Mouse (Mus musculus) midbrain, embryonic 14.5 days (tissue): ENCODE data around the gene Gdpd2. TPM values are rescaled to one million over a fixed set of nuclear protein-coding genes. Genes with fewer than 3 reads are reported as not detected.

Experiments used
- ATAC-seq: fragments of 200-750 bp; cut with Nextera tagmentation; 2 replicates; pipeline ENCODE4 v1.8.0; 2017; ENCODE audit warnings: moderate number of reproducible peaks, moderate library complexity; ENCODE audit not compliant: low FRiP score, low TSS enrichment
- DNase-seq: peaks from one replicate; pipeline ENCODE4 v3.0.0-alpha.2; 2015
- H3K27ac ChIP-seq: fragments of 300-500 bp; sonication (generic); replicated peaks from 2 replicates; pipeline ENCODE4 v1.5.1; 2014; ENCODE audit warnings: mild to moderate bottlenecking, low read depth, low read length, moderate library complexity
- H3K27me3 ChIP-seq: fragments of 300-500 bp; sonication (generic); 2 replicates; pipeline ENCODE4 v1.6.1; 2014; ENCODE audit warnings: low read length, control low read depth, mixed read lengths; ENCODE audit not compliant: control insufficient read depth, insufficient read depth
- H3K36me3 ChIP-seq: fragments of 300-500 bp; sonication (generic); 2 replicates; pipeline ENCODE4 v1.6.1; 2014; ENCODE audit warnings: low read length, control low read depth; ENCODE audit not compliant: control insufficient read depth, insufficient read depth
- H3K4me1 ChIP-seq: fragments of 300-500 bp; sonication (generic); 2 replicates; pipeline ENCODE4 v1.6.1; 2014; ENCODE audit warnings: mild to moderate bottlenecking, antibody characterized with exemption, low read length, control low read depth; ENCODE audit not compliant: control insufficient read depth, insufficient read depth
- H3K4me2 ChIP-seq: fragments of 300-500 bp; sonication (generic); 2 replicates; pipeline ENCODE4 v1.6.1; 2014; ENCODE audit warnings: mild to moderate bottlenecking, low read length, moderate library complexity
- H3K4me3 ChIP-seq: fragments of 300-500 bp; sonication (generic); replicated peaks from 2 replicates; pipeline ENCODE4 v1.5.1; 2014; ENCODE audit warnings: low read depth, low read length
- H3K9ac ChIP-seq: fragments of 300-500 bp; sonication (generic); replicated peaks from 2 replicates; pipeline ENCODE4 v1.6.1; 2014; ENCODE audit warnings: mild to moderate bottlenecking, low read length, moderate library complexity
- H3K9me3 ChIP-seq: fragments of 300-500 bp; sonication (generic); 2 replicates; pipeline ENCODE4 v1.6.1; 2016; ENCODE audit warnings: low read length, control low read depth, mixed read lengths; ENCODE audit not compliant: control insufficient read depth
- WGBS: fragments of 180-500 bp; shearing (Covaris S2); extraction: QIAGEN DNeasy Blood & Tissue Kit; methylation state at CpG from one replicate; pipeline ENCODE4 v1.1.7; 2014; 5-methylcytosine and 5-hydroxymethylcytosine counted together
- polyA plus RNA-seq: library from polyadenylated mRNA; unstranded; fragments of >200 nt; fragmentation: Nextera tagmentation; extraction: Ambion mirVana; gene quantifications from 2 replicates; pipeline ENCODE4 v1.2.1, GENCODE M21; 2014

Gdpd2 gene
- polyA plus RNA-seq, 1 experiment from 2014 or later = 31.0 TPM

- DNase-seq = peak; percentile 5
Measured at GRCm38 (mm10) chrX:100769281-100769680, 39.6 kb downstream of the Gdpd2 start.

GRCm38 (mm10) chrX:100774341-100774811 is 44.7 kb downstream of the Gdpd2 start:
- Histone ChIP-seq H3K4me2 (peak overlapping the region; percentile 45), H3K27me3 (no peaks in the 10 kb centered on the region), H3K9ac (no peak overlapping the region; the same call in 1 of the 2 replicates), H3K36me3 (peaks cover 4% of the 10 kb centered on the region; the same call in 1 of the 2 replicates), H3K4me3 (peak overlapping the region; percentile 19; the same call in 1 of the 2 replicates), H3K9me3 (no peaks in the 10 kb centered on the region), H3K27ac (no peak overlapping the region), H3K4me1 (0 out of 2 replicates have a peak, but pooled peaks cover 2% of the 10 kb centered on the region)
- DNase-seq = peak; percentile 67
- WGBS = 15% methylated on average over 23 of the region's 23 CpGs
- no peak for ATAC-seq

More at GRCm38 (mm10) chrX:100769281-100769680, 39.6 kb downstream of the Gdpd2 start:
- Histone ChIP-seq H3K27me3 (no peaks in the 10 kb centered on the region), H3K9ac (peak overlapping the region; percentile 72), H3K4me2 (peak overlapping the region; percentile 55), H3K36me3 (peaks cover 4% of the 10 kb centered on the region; the same call in 1 of the 2 replicates), H3K4me3 (peak overlapping the region; percentile 59), H3K27ac (peak overlapping the region; percentile 73), H3K9me3 (no peaks in the 10 kb centered on the region), H3K4me1 (no peaks in the 10 kb centered on the region)
- WGBS = 73% methylated on average over 5 of the region's 5 CpGs
- ATAC-seq = no peak

- no peaks in the 10 kb centered on the region for H3K9me3 ChIP-seq
- WGBS = 75% methylated on average over 3 of the region's 3 CpGs
Measured at GRCm38 (mm10) chrX:100775405-100775804, 45.7 kb downstream of the Gdpd2 start.

GRCm38 (mm10) chrX:100776494-100776893 is 46.8 kb downstream of the Gdpd2 start:
- peak overlapping the region; percentile 61; the same call in 1 of the 2 replicates for H3K9ac ChIP-seq
- WGBS = 26% methylated on average over 9 of the region's 9 CpGs
- peak; percentile 54; the same call in 1 of the 2 replicates for ATAC-seq
- H3K4me3 ChIP-seq = peak overlapping the region; percentile 43
- H3K36me3 ChIP-seq = peaks cover 4% of the 10 kb centered on the region; the same call in 1 of the 2 replicates
- DNase-seq = peak; percentile 80
- peak overlapping the region; percentile 54 for H3K4me2 ChIP-seq
- H3K27me3 ChIP-seq = no peaks in the 10 kb centered on the region
- H3K4me1 ChIP-seq = 0 out of 2 replicates have a peak, but pooled peaks cover 11% of the 10 kb centered on the region
- H3K9me3 ChIP-seq = no peaks in the 10 kb centered on the region
- H3K27ac ChIP-seq = peak overlapping the region; percentile 79

More at GRCm38 (mm10) chrX:100775405-100775804, 45.7 kb downstream of the Gdpd2 start:
- H3K4me3 ChIP-seq = no peak overlapping the region
- no peak for ATAC-seq
- no peak overlapping the region for H3K9ac ChIP-seq
- peaks cover 4% of the 10 kb centered on the region; the same call in 1 of the 2 replicates for H3K36me3 ChIP-seq
- H3K27me3 ChIP-seq = no peaks in the 10 kb centered on the region
- H3K4me1 ChIP-seq = 0 out of 2 replicates have a peak, but pooled peaks cover 6% of the 10 kb centered on the region
- H3K27ac ChIP-seq = no peak overlapping the region
- no peak for DNase-seq
- H3K4me2 ChIP-seq = no peak overlapping the region

DNA sequence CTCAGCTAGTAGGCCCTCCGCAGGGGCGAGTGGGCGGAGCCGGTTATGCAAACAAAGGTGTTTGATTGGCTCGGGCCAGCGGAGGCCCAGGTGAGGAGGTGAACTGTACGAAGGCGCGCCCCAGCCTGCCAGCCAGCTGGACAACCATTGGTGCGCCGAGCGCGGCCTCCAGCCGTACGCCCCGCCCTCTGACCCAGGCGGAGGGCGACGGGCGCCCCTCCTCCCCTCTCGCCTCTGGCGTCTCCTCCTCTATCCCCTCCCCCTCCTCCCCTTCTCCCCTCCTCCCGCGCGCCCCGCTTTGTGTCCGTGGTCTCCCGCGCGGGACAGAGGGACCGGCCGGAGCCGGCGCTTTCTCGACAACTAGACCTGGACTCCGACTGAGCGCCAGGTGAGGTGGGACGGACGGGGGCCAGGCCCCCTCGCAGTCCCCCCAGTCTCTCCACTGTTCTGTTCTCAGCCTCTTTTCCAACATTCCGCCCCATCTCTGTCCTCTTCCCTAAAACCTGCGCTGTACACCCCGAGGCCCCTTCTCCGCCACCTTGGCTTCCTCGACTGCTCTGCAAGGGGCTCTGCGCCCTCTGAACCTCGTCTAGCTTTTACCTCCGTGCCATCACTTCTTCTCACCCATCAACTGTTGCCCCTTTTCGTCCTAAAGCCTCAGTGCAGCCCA is 47.4 kb downstream of the Gdpd2 start:
- no peaks in the 10 kb centered on the region for H3K9me3 ChIP-seq
- peaks cover 4% of the 10 kb centered on the region; the same call in 1 of the 2 replicates for H3K36me3 ChIP-seq
- ATAC-seq = peak; percentile 88
- 0 out of 2 replicates have a peak, but pooled peaks cover 13% of the 10 kb centered on the region for H3K4me1 ChIP-seq
- no peaks in the 10 kb centered on the region for H3K27me3 ChIP-seq
- peak; percentile 82 for DNase-seq
- peak overlapping the region; percentile 79 for H3K27ac ChIP-seq
- 20% methylated on average over 43 of the region's 49 CpGs for WGBS
- peak overlapping the region; percentile 54 for H3K4me2 ChIP-seq
- H3K4me3 ChIP-seq = peak overlapping the region; percentile 43
- peak overlapping the region; percentile 61 for H3K9ac ChIP-seq

- H3K4me3 ChIP-seq = peak overlapping the region; percentile 43
- H3K9me3 ChIP-seq = no peaks in the 10 kb centered on the region
- H3K36me3 ChIP-seq = peaks cover 4% of the 10 kb centered on the region; the same call in 1 of the 2 replicates
- DNase-seq = peak; percentile 43
- H3K4me1 ChIP-seq = 0 out of 2 replicates have a peak, but pooled peaks cover 15% of the 10 kb centered on the region
- H3K4me2 ChIP-seq = peak overlapping the region; percentile 54
- peak overlapping the region; percentile 61 for H3K9ac ChIP-seq
- H3K27ac ChIP-seq = peak overlapping the region; percentile 79
- H3K27me3 ChIP-seq = no peaks in the 10 kb centered on the region
- ATAC-seq = peak; percentile 12; the same call in 1 of the 2 replicates
- WGBS = 22% methylated on average over 10 of the region's 10 CpGs
Measured at GRCm38 (mm10) chrX:100777655-100778234, 48.1 kb downstream of the Gdpd2 start.

- Histone ChIP-seq H3K4me3 (peak overlapping the region; percentile 43), H3K27ac (no peak overlapping the region), H3K9me3 (no peaks in the 10 kb centered on the region), H3K4me1 (0 out of 2 replicates have a peak, but pooled peaks cover 15% of the 10 kb centered on the region), H3K9ac (no peak overlapping the region), H3K36me3 (no peaks in the 10 kb centered on the region), H3K27me3 (no peaks in the 10 kb centered on the region), H3K4me2 (peak overlapping the region; percentile 54)
- no peak for ATAC-seq
- 35% methylated on average over 5 of the region's 5 CpGs for WGBS
- no peak for DNase-seq
Measured at GRCm38 (mm10) chrX:100778397-100778796, 48.7 kb downstream of the Gdpd2 start.
